Mouse (Mus musculus) granulocyte monocyte progenitor cell, adult 5-6 weeks (primary cell): Measurements from ENCODE around the gene Rph3a. TPM values are rescaled to one million over a fixed set of nuclear protein-coding genes. Genes with fewer than 3 reads are reported as not detected.

Experiments
- total RNA-seq, 2 experiments: library from RNA; stranded (forward) in 1 of 2; stranded (reverse) in 1 of 2; fragments of 200-712, 200-1000 nt in 1 of 2; fragments of >200 nt in 1 of 2; fragmentation: Nextera tagmentation in 1 of 2; gene quantifications; 2 replicates each; pipeline ENCODE4 v1.2.3; 2014 to 2017

Gene Rph3a
- total RNA-seq, 2 experiments from 2014 or later = not detected

Other genes starting within 250 kb of the Rph3a start
- gene Oas3, start 232.4 kb downstream of the Rph3a start, total RNA-seq (2014; fragmentation: Nextera tagmentation) = 0.17 and 1.3 TPM in 2 replicates
- 0.77 and 0.90 TPM in 2 replicates for gene Oas3, start 232.4 kb downstream of the Rph3a start, total RNA-seq (2017)
- not detected in 2 replicates for gene Oas1e, start 214.6 kb downstream of the Rph3a start, total RNA-seq (2014; fragmentation: Nextera tagmentation)
- not detected in 2 replicates for gene Oas1e, start 214.6 kb downstream of the Rph3a start, total RNA-seq (2017)
- 3.8 TPM in 1 of 2 replicates, not detected in the other for gene Oas1c, start 197.6 kb downstream of the Rph3a start, total RNA-seq (2014; fragmentation: Nextera tagmentation)
- 0.21 and 2.5 TPM in 2 replicates for gene Oas1c, start 197.6 kb downstream of the Rph3a start, total RNA-seq (2017)
- gene Oas1f, start 162.7 kb downstream of the Rph3a start, total RNA-seq (2014; fragmentation: Nextera tagmentation) = not detected in 2 replicates
- gene Oas1f, start 162.7 kb downstream of the Rph3a start, total RNA-seq (2017) = not detected in 2 replicates
- gene Oas1h, start 148.7 kb downstream of the Rph3a start, total RNA-seq (2014; fragmentation: Nextera tagmentation) = not detected in 2 replicates
- not detected in 2 replicates for gene Oas1h, start 148.7 kb downstream of the Rph3a start, total RNA-seq (2017)
- 2.9 TPM in 1 of 2 replicates, not detected in the other for gene Oas1g, start 122.5 kb downstream of the Rph3a start, total RNA-seq (2014; fragmentation: Nextera tagmentation)
- gene Oas1g, start 122.5 kb downstream of the Rph3a start, total RNA-seq (2017) = 1.6 TPM in 1 of 2 replicates, not detected in the other
- gene Oas1a, start 102.6 kb downstream of the Rph3a start, total RNA-seq (2014; fragmentation: Nextera tagmentation) = 11.6 and 14.6 TPM in 2 replicates
- gene Oas1a, start 102.6 kb downstream of the Rph3a start, total RNA-seq (2017) = 10.4 and 14.3 TPM in 2 replicates
- gene Oas1d, start 95.6 kb downstream of the Rph3a start, total RNA-seq (2014; fragmentation: Nextera tagmentation) = not detected in 2 replicates
- not detected in 2 replicates for gene Oas1d, start 95.6 kb downstream of the Rph3a start, total RNA-seq (2017)
- 29.7 and 33.6 TPM in 2 replicates for gene Ptpn11, start 181.3 kb upstream of the Rph3a start, total RNA-seq (2014; fragmentation: Nextera tagmentation)
- 44.8 and 45.8 TPM in 2 replicates for gene Ptpn11, start 181.3 kb upstream of the Rph3a start, total RNA-seq (2017)
- 2,241 and 2,395 TPM in 2 replicates for gene Rpl6, start 194.4 kb upstream of the Rph3a start, total RNA-seq (2014; fragmentation: Nextera tagmentation)
- 1,241 and 1,301 TPM in 2 replicates for gene Rpl6, start 194.4 kb upstream of the Rph3a start, total RNA-seq (2017)
- gene Hectd4, start 210.1 kb upstream of the Rph3a start, total RNA-seq (2014; fragmentation: Nextera tagmentation) = 26.2 and 28.1 TPM in 2 replicates
- 12.8 and 14.1 TPM in 2 replicates for gene Hectd4, start 210.1 kb upstream of the Rph3a start, total RNA-seq (2017)